Mouse (Mus musculus) embryonic facial prominence, embryonic 11.5 days (tissue): ENCODE measurements around the gene Rab10. TPM values are rescaled to one million over a fixed set of nuclear protein-coding genes. Genes with fewer than 3 reads are reported as not detected.

ENCODE experiments used
- ATAC-seq: fragments of 200-750 bp; cut with Nextera tagmentation; replicated peaks from 2 replicates; pipeline ENCODE4 v1.8.0; 2017; ENCODE audit warnings: low read depth; ENCODE audit not compliant: insufficient number of reproducible peaks, low FRiP score, low TSS enrichment
- DNase-seq: peaks from one replicate; pipeline ENCODE4 v3.0.0-alpha.2; 2015; ENCODE audit warnings: low spot score
- H3K27ac ChIP-seq: fragments of 300-500 bp; sonication (generic); replicated peaks from 2 replicates; pipeline ENCODE4 v1.5.1; 2014; ENCODE audit warnings: mild to moderate bottlenecking, low read depth, low read length, control low read depth
- H3K27me3 ChIP-seq: fragments of 300-500 bp; sonication (generic); 2 replicates; pipeline ENCODE4 v1.6.1; 2014; ENCODE audit warnings: mild to moderate bottlenecking, low read length, moderate library complexity, mixed read lengths; ENCODE audit not compliant: control insufficient read depth, insufficient read depth
- H3K36me3 ChIP-seq: fragments of 300-500 bp; sonication (generic); replicated peaks from 2 replicates; pipeline ENCODE4 v1.6.1; 2014; ENCODE audit warnings: low read depth, mild to moderate bottlenecking, low read length, moderate library complexity, mixed read lengths; ENCODE audit not compliant: control insufficient read depth, insufficient read depth
- H3K4me1 ChIP-seq: fragments of 300-500 bp; sonication (generic); 2 replicates; pipeline ENCODE4 v1.6.1; 2014; ENCODE audit warnings: low read length, mixed read lengths; ENCODE audit not compliant: control insufficient read depth, insufficient read depth
- H3K4me2 ChIP-seq: fragments of 300-500 bp; sonication (generic); 2 replicates; pipeline ENCODE4 v1.6.1; 2014; ENCODE audit warnings: low read depth, mild to moderate bottlenecking, control low read depth, low read length, moderate library complexity
- H3K4me3 ChIP-seq: fragments of 300-500 bp; sonication (generic); 2 replicates; pipeline ENCODE4 v1.5.1; 2014; ENCODE audit warnings: low read depth, low read length, control low read depth
- H3K9ac ChIP-seq: fragments of 300-500 bp; sonication (generic); replicated peaks from 2 replicates; pipeline ENCODE4 v1.6.1; 2014; ENCODE audit warnings: mild to moderate bottlenecking, control low read depth, low read length
- H3K9me3 ChIP-seq: fragments of 300-500 bp; sonication (generic); replicated peaks from 2 replicates; pipeline ENCODE4 v1.6.1; 2016; ENCODE audit warnings: mild to moderate bottlenecking, low read length, inconsistent platforms, mixed read lengths; ENCODE audit not compliant: control insufficient read depth
- WGBS: fragments of 180-500 bp; shearing (Covaris S2); extraction: QIAGEN DNeasy Blood & Tissue Kit; methylation state at CpG from one replicate; pipeline ENCODE4 v1.1.7; 2014; 5-methylcytosine and 5-hydroxymethylcytosine counted together
- polyA plus RNA-seq: library from polyadenylated mRNA; unstranded; fragments of >200 nt; fragmentation: Nextera tagmentation; extraction: Ambion mirVana; gene quantifications from 2 replicates; pipeline ENCODE4 v1.2.1, GENCODE M21; 2014

The Rab10 gene
- polyA plus RNA-seq, 1 experiment from 2014 or later: 107 TPM

GRCm38 (mm10) chr12:3278880-3279339 lies 30.9 kb downstream of the Rab10 start:
- H3K27me3 ChIP-seq: no peaks in the 10 kb centered on the region
- no peaks in the 10 kb centered on the region for H3K36me3 ChIP-seq
- no peaks in the 10 kb centered on the region for H3K9me3 ChIP-seq
- ATAC-seq (no peak), DNase-seq (no peak)
- H3K4me2 ChIP-seq: no peak overlapping the region
- H3K4me3 ChIP-seq: no peak overlapping the region
- no peaks in the 10 kb centered on the region for H3K4me1 ChIP-seq
- WGBS: 88% methylated on average over 2 of the region's 2 CpGs
- H3K27ac ChIP-seq: no peak overlapping the region
- H3K9ac ChIP-seq: no peak overlapping the region

DNA sequence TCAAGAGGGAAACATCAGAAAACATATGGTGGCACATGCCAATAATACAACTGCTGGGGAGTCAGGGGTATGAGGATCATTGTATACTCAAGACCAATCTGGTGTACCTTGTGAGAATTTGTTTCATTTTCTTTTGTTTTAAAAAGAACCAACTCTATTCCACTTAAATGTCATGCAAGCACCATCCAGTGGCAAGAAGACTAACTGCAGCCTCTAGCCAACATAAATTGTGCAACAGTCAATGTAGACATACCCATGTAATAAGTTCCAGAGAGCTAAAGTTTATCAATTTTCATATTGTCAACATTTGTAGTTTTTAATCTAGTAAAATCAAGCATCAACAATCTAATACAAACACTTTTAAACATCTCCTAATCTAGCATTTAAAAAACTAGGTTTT lies 39.0 kb downstream of the Rab10 start:
- no peak for ATAC-seq
- no peak for DNase-seq
- no peak overlapping the region for H3K9ac ChIP-seq
- no peaks in the 10 kb centered on the region for H3K36me3 ChIP-seq
- H3K27me3 ChIP-seq: no peaks in the 10 kb centered on the region
- no peaks in the 10 kb centered on the region for H3K4me1 ChIP-seq
- H3K9me3 ChIP-seq: no peaks in the 10 kb centered on the region
- no peak overlapping the region for H3K4me3 ChIP-seq
- H3K4me2 ChIP-seq: no peak overlapping the region
- H3K27ac ChIP-seq: no peak overlapping the region

- H3K27ac ChIP-seq: no peak overlapping the region
- WGBS: 93% methylated on average over 2 of the region's 2 CpGs
These were observed 42.4 kb downstream of the Rab10 start for GRCm38 (mm10) chr12:3267397-3267796.

GRCm38 (mm10) chr12:3265188-3265587 lies 44.6 kb downstream of the Rab10 start:
- ATAC-seq (no peak), DNase-seq (no peak)
- no peak overlapping the region for H3K9ac ChIP-seq
- WGBS: 84% methylated on average over 2 of the region's 2 CpGs
- H3K9me3 ChIP-seq: no peaks in the 10 kb centered on the region
- no peaks in the 10 kb centered on the region for H3K27me3 ChIP-seq
- no peak overlapping the region for H3K27ac ChIP-seq
- H3K4me1 ChIP-seq: no peaks in the 10 kb centered on the region
- H3K36me3 ChIP-seq: no peaks in the 10 kb centered on the region
- H3K4me2 ChIP-seq: no peak overlapping the region
- H3K4me3 ChIP-seq: no peak overlapping the region

More at GRCm38 (mm10) chr12:3267397-3267796, 42.4 kb downstream of the Rab10 start:
- H3K4me2 ChIP-seq: no peak overlapping the region
- ATAC-seq: no peak
- H3K4me3 ChIP-seq: no peak overlapping the region
- H3K9ac ChIP-seq: no peak overlapping the region
- H3K27me3 ChIP-seq: no peaks in the 10 kb centered on the region
- H3K4me1 ChIP-seq: no peaks in the 10 kb centered on the region
- no peaks in the 10 kb centered on the region for H3K36me3 ChIP-seq
- no peak for DNase-seq
- H3K9me3 ChIP-seq: no peaks in the 10 kb centered on the region

GRCm38 (mm10) chr12:3264449-3264848 lies 45.3 kb downstream of the Rab10 start:
- Histone ChIP-seq H3K4me1 (no peaks in the 10 kb centered on the region), H3K9ac (no peak overlapping the region), H3K9me3 (no peaks in the 10 kb centered on the region), H3K36me3 (no peaks in the 10 kb centered on the region), H3K4me3 (no peak overlapping the region), H3K27ac (no peak overlapping the region), H3K27me3 (no peaks in the 10 kb centered on the region), H3K4me2 (no peak overlapping the region)
- 80% methylated on average over 2 of the region's 2 CpGs for WGBS
- ATAC-seq: no peak
- DNase-seq: no peak

GRCm38 (mm10) chr12:3261596-3261995 lies 48.2 kb downstream of the Rab10 start:
- no peak overlapping the region for H3K9ac ChIP-seq
- no peaks in the 10 kb centered on the region for H3K4me1 ChIP-seq
- ATAC-seq (no peak), DNase-seq (no peak)
- H3K4me3 ChIP-seq: no peak overlapping the region
- H3K27ac ChIP-seq: no peak overlapping the region
- WGBS: 96% methylated on average over 25 of the region's 25 CpGs
- H3K27me3 ChIP-seq: no peaks in the 10 kb centered on the region
- H3K36me3 ChIP-seq: no peaks in the 10 kb centered on the region
- H3K9me3 ChIP-seq: no peaks in the 10 kb centered on the region
- H3K4me2 ChIP-seq: no peak overlapping the region

DNA sequence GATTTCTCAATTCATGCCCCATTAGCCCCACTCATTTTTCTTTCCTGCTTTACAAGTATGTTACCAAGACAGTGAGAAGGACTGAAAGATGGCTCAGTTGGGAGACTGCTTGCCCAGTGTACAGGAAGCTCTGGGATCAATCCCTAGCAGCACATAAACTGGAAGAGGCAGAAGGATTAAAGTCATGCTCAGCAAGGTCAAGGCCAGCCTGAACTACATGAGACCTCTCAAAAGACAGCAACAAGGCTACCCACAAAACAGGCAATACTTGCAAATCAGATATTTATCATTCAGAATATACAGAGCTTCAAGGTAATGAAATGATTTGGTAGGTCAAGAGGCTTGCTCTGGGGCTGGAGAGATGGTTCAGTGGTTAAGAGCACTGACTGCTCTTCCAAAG lies 53.8 kb downstream of the Rab10 start:
- H3K4me1 ChIP-seq: no peaks in the 10 kb centered on the region
- no peak overlapping the region for H3K27ac ChIP-seq
- peaks cover 3% of the 10 kb centered on the region for H3K36me3 ChIP-seq
- ATAC-seq (no peak), DNase-seq (no peak)
- H3K9ac ChIP-seq: no peak overlapping the region
- no peaks in the 10 kb centered on the region for H3K9me3 ChIP-seq
- no peak overlapping the region for H3K4me2 ChIP-seq
- H3K27me3 ChIP-seq: no peaks in the 10 kb centered on the region
- no peak overlapping the region for H3K4me3 ChIP-seq

- no peak overlapping the region for H3K4me2 ChIP-seq
- no peaks in the 10 kb centered on the region for H3K4me1 ChIP-seq
- no peak for ATAC-seq
- no peak overlapping the region for H3K9ac ChIP-seq
- no peaks in the 10 kb centered on the region for H3K27me3 ChIP-seq
- 97% methylated on average over 2 of the region's 2 CpGs for WGBS
- H3K9me3 ChIP-seq: no peaks in the 10 kb centered on the region
- no peak for DNase-seq
- no peak overlapping the region for H3K27ac ChIP-seq
- H3K36me3 ChIP-seq: peaks cover 3% of the 10 kb centered on the region
- no peak overlapping the region for H3K4me3 ChIP-seq
These were observed 54.3 kb downstream of the Rab10 start for GRCm38 (mm10) chr12:3255435-3255834.
